Comparison of ENCODE assay signal across 8 mouse cellular contexts in genomic region chrX:162642402-162643090, GRCm38 (mm10). TPM values are rescaled to one million over a fixed set of nuclear protein-coding genes. Genes with fewer than 3 reads are reported as not detected.
DNase-seq lines count a peak whose midpoint lies in the region; ATAC-seq and TF ChIP-seq lines count a peak whose summit lies in the region.

No protein-coding gene starts in this region.

- H3K4me2 ChIP-seq in midbrain, embryonic 16.5 days (ENCODE audit: low read length): peak overlapping the region; percentile 67

- no peak for TF ChIP-seq CTCF in layer of hippocampus, adult 2 months (conservative IDR thresholded peaks at IDR 0.05)

- no peaks in the 10 kb centered on the region for H3K36me3 ChIP-seq in limb, embryonic 10.5 days
- no peaks in the 10 kb centered on the region for H3K36me3 ChIP-seq in midbrain, embryonic 16.5 days (ENCODE audit: control insufficient read depth, insufficient read depth, low read length)

- 52% methylated on average over 11 of the region's 11 CpGs for WGBS in limb, embryonic 10.5 days
- WGBS in midbrain, embryonic 16.5 days: 48% methylated on average over 11 of the region's 11 CpGs

- H3K27ac ChIP-seq in layer of hippocampus, adult 2 months: peak overlapping the region; percentile 87
- H3K27ac ChIP-seq in limb, embryonic 10.5 days: no peak overlapping the region
- H3K27ac ChIP-seq in midbrain, embryonic 16.5 days (ENCODE audit: low read length): no peak overlapping the region

- ATAC-seq in erythroblast, adult 5-6 weeks (replicated peaks; ENCODE audit: low FRiP score, poor library complexity, severe bottlenecking): peak; percentile 70
- peak; percentile 32 for ATAC-seq in midbrain, embryonic 16.5 days
- ATAC-seq in monocyte, adult 5-6 weeks (replicated peaks; ENCODE audit: insufficient number of reproducible peaks, low FRiP score, low TSS enrichment, poor library complexity, severe bottlenecking): no peak

- no peaks in the 10 kb centered on the region for H3K9me3 ChIP-seq in limb, embryonic 10.5 days (replicated peaks)
- no peaks in the 10 kb centered on the region for H3K9me3 ChIP-seq in midbrain, embryonic 16.5 days (replicated peaks; ENCODE audit: control insufficient read depth, low read length, poor library complexity, severe bottlenecking)

- H3K9ac ChIP-seq in midbrain, embryonic 16.5 days (ENCODE audit: low read depth, low read length): peak overlapping the region; percentile 78; the same call in 1 of the 2 replicates

- H3K4me3 ChIP-seq in layer of hippocampus, adult 2 months: peak overlapping the region; percentile 76
- peak overlapping the region; percentile 60 for H3K4me3 ChIP-seq in limb, embryonic 10.5 days
- H3K4me3 ChIP-seq in midbrain, embryonic 16.5 days (ENCODE audit: low read depth, low read length): peak overlapping the region; percentile 61

- H3K4me1 ChIP-seq in limb, embryonic 10.5 days: no peaks in the 10 kb centered on the region
- no peaks in the 10 kb centered on the region; the same call in 1 of the 2 replicates for H3K4me1 ChIP-seq in midbrain, embryonic 16.5 days (ENCODE audit: control insufficient read depth, insufficient read depth, low read length)

- H3K27me3 ChIP-seq in limb, embryonic 10.5 days (ENCODE audit: low read depth, poor library complexity, severe bottlenecking): peaks cover 85% of the 10 kb centered on the region
- H3K27me3 ChIP-seq in midbrain, embryonic 16.5 days (ENCODE audit: control insufficient read depth, insufficient read depth, low read depth, low read length): no peaks in the 10 kb centered on the region; the same call in 1 of the 2 replicates

- DNase-seq in layer of hippocampus, adult 2 months (ENCODE audit: low spot score in 2 of 2): no peak
- no peak for DNase-seq in layer of hippocampus, postnatal 25 days (ENCODE audit: extremely low spot score in 1 of 2, low spot score in 1 of 2)
- DNase-seq in limb, embryonic 10.5 days (ENCODE audit: low spot score): no peak
- DNase-seq in gastrocnemius, adult 18-20 months (ENCODE audit: low spot score): no peak
- DNase-seq in ovary, postnatal 14 days (ENCODE audit: low spot score): no peak

RNA-seq across cellular contexts. Expression of gene Reps2, which starts 0.9 kb away (rescaled TPM):
- 100 to 1,000 TPM; 150 to 171 TPM for total RNA-seq in layer of hippocampus, adult 2 months (2021)
- 100 to 1,000 TPM; 137 to 150 TPM for total RNA-seq in layer of hippocampus, postnatal 25 days (2021)
- total RNA-seq in erythroblast, adult 5-6 weeks (2015; ENCODE audit: low replicate concordance): 2.5 and 3.1 TPM in 2 replicates
- 1.5 and 2.5 TPM in 2 replicates for total RNA-seq in erythroblast, adult 5-6 weeks (2017; ENCODE audit: low replicate concordance)
- polyA plus RNA-seq in limb, embryonic 10.5 days (2016; fragmentation: Nextera tagmentation; extraction: Ambion mirVana): 0.15 and 0.33 TPM in 2 replicates
- polyA plus RNA-seq in midbrain, embryonic 16.5 days (2015; fragmentation: Nextera tagmentation; extraction: Ambion mirVana): 4.6 and 5.1 TPM in 2 replicates
- total RNA-seq in gastrocnemius, adult 18-20 months (2021): 1 to 10 TPM in 1 of 2 experiments, under 1 TPM in 1; 0.96 to 1.5 TPM
- total RNA-seq in monocyte, adult 5-6 weeks (2017): 3.7 to 13.7 TPM in 2 of 3 replicates, not detected in the other
